Mouse (Mus musculus) heart, embryonic 13.5 days (tissue): ENCODE results near the gene Ranbp2. TPM values are rescaled to one million over a fixed set of nuclear protein-coding genes. Genes with fewer than 3 reads are reported as not detected.

ENCODE experiments used
- ATAC-seq: fragments of 200-750 bp; cut with Nextera tagmentation; 2 replicates; pipeline ENCODE4 v1.8.0; 2017; ENCODE audit warnings: moderate TSS enrichment; ENCODE audit not compliant: insufficient number of reproducible peaks, low FRiP score, low TSS enrichment; ENCODE audit errors: extremely low read depth
- H3K27ac ChIP-seq: fragments of 300-500 bp; sonication (generic); replicated peaks from 2 replicates; pipeline ENCODE4 v1.5.1; 2015; ENCODE audit warnings: moderate library complexity, mild to moderate bottlenecking, inconsistent platforms
- H3K27me3 ChIP-seq: fragments of 300-500 bp; sonication (generic); replicated peaks from 2 replicates; pipeline ENCODE4 v1.6.1; 2015; ENCODE audit warnings: mild to moderate bottlenecking, inconsistent platforms
- H3K36me3 ChIP-seq: fragments of 300-500 bp; sonication (generic); 2 replicates; pipeline ENCODE4 v1.6.1; 2015; ENCODE audit warnings: mild to moderate bottlenecking, inconsistent platforms
- H3K4me1 ChIP-seq: fragments of 300-500 bp; sonication (generic); 2 replicates; pipeline ENCODE4 v1.6.1; 2015; ENCODE audit warnings: inconsistent platforms
- H3K4me2 ChIP-seq: fragments of 300-500 bp; sonication (generic); 2 replicates; pipeline ENCODE4 v1.6.1; 2015; ENCODE audit warnings: inconsistent platforms, mild to moderate bottlenecking, moderate library complexity
- H3K4me3 ChIP-seq: fragments of 300-500 bp; sonication (generic); 2 replicates; pipeline ENCODE4 v1.5.1; 2015; ENCODE audit warnings: moderate library complexity, mild to moderate bottlenecking, inconsistent platforms
- H3K9ac ChIP-seq: fragments of 300-500 bp; sonication (generic); 2 replicates; pipeline ENCODE4 v1.6.1; 2015; ENCODE audit warnings: inconsistent platforms, mild to moderate bottlenecking, moderate library complexity
- H3K9me3 ChIP-seq: fragments of 300-500 bp; sonication (generic); 2 replicates; pipeline ENCODE4 v1.6.1; 2016; ENCODE audit warnings: inconsistent platforms
- WGBS: fragments of 180-500 bp; shearing (Covaris S2); methylation state at CpG from one replicate; pipeline ENCODE4 v1.1.7; 2015; ENCODE audit warnings: mixed read lengths; 5-methylcytosine and 5-hydroxymethylcytosine counted together
- polyA plus RNA-seq: library from polyadenylated mRNA; unstranded; fragments of >200 nt; fragmentation: Nextera tagmentation; extraction: Ambion mirVana; gene quantifications from 2 replicates; pipeline ENCODE4 v1.2.1, GENCODE M21; 2015

Gene Ranbp2
- 14.0 and 15.2 TPM in 2 replicates for polyA plus RNA-seq

DNA sequence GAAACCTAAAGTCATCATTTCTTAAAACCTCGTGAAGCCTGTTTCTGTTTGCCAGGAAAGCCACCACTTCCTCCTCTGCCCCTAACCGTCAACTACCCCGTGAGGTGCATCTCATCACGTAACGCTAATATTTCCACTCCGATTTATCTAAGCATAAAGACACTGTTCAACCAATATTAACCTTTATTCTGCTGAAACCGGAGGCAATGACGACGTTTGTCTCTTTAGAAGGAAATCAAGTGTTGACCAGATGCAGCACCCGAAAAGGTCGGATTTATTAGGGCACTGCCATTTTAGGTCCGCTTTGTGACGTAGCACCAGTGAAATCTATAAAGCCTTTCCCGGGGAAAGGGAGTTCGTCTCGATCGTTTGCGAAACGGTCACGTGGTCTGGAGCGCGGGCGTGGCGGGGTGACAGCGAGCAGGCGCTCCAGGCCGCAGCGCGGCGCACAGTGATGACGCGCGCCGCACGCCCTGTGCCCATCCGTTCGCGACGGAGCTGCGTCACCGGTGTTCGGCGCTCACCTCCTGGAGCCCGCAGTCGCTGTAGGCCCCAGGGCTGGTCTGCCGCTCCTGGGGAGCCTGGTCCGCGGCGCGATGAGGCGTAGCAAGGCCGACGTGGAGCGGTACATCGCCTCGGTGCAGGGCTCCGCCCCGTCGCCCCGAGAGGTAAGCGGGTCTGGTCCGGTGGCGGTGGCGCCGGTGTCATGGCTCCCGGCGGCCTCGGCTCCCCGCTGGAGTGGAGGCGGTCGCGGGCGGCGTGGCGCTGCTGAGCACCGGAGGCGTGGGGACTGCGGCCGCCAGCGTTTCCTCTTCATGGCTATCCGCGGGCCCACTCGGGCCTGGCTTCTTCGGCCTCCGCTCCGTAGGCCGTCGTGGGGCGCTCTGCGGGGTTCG lies at the start of gene Ranbp2:
TSS of gene Ranbp2 (plus strand) at position 537 of the 896 bp plus-strand sequence.
- Histone ChIP-seq H3K27me3 (no peaks in the 10 kb centered on the region), H3K4me2 (peak within 1 kb of the TSS; percentile 81), H3K4me3 (peak within 1 kb of the TSS; percentile 98), H3K9ac (peak within 1 kb of the TSS; percentile 99), H3K9me3 (no peaks in the 10 kb centered on the region), H3K27ac (peak within 1 kb of the TSS; percentile 98), H3K4me1 (peaks cover 15% of the 10 kb centered on the region), H3K36me3 (no peaks in the 10 kb centered on the region)
- peak; percentile 96 for ATAC-seq
- WGBS, result under 1% methylated on average over 80 of the region's 91 CpGs

DNA sequence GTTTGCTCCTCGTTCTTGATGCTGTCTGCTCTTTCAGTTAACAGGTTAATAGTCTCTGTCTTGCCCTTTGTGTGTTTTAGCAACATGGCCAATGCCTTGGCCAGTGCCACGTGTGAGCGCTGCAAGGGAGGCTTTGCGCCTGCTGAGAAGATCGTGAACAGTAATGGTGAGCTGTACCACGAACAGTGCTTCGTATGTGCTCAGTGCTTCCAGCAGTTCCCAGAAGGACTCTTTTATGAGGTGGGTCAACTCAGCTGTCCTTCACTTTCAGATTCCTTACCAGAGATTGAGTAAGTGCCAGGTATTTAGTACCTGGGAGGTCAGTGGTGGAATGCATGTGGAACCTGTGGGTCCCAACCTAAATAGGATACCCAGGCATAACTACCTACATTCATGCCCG lies 47.8 kb upstream of the Ranbp2 start:
- H3K27ac ChIP-seq, result 0 out of 2 replicates have a peak overlapping the region, but pooled peaks have one; percentile 24
- no peak overlapping the region for H3K4me2 ChIP-seq
- H3K27me3 ChIP-seq, result no peaks in the 10 kb centered on the region
- peaks cover 75% of the 10 kb centered on the region for H3K4me1 ChIP-seq
- H3K9ac ChIP-seq, result peak overlapping the region; percentile 8; the same call in 1 of the 2 replicates
- WGBS, result 91% methylated on average over 8 of the region's 8 CpGs
- H3K36me3 ChIP-seq, result peaks cover 47% of the 10 kb centered on the region
- no peaks in the 10 kb centered on the region for H3K9me3 ChIP-seq
- no peak for ATAC-seq
- H3K4me3 ChIP-seq, result no peak overlapping the region

DNA sequence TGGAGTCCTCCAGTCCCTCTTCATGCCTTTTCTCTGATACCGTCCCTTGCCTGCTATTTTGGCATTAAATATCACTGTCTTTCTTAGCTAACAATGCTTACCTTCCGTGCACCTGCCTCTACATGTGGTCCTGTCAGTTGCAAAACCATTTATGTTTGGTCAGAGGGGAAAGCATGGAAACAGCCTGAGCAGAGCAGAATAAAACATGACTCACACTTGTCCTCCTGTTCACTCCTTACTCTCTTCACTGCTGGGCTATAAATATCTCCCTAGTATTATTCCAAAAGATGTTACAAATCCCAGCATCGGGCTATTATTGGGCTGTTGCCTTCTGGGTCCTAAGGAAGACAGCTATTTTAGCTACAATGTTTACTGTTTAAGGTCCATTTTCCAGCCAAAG lies 44.9 kb upstream of the Ranbp2 start:
- H3K36me3 ChIP-seq, result peaks cover 66% of the 10 kb centered on the region
- no peak overlapping the region for H3K4me3 ChIP-seq
- H3K27me3 ChIP-seq, result no peaks in the 10 kb centered on the region
- ATAC-seq, result no peak
- H3K4me1 ChIP-seq, result peaks cover 71% of the 10 kb centered on the region
- 40% methylated on average over 3 of the region's 3 CpGs for WGBS
- peak overlapping the region; percentile 85 for H3K27ac ChIP-seq
- H3K4me2 ChIP-seq, result peak overlapping the region; percentile 45
- no peaks in the 10 kb centered on the region for H3K9me3 ChIP-seq
- H3K9ac ChIP-seq, result 0 out of 2 replicates have a peak overlapping the region, but pooled peaks have one; percentile 17

DNA sequence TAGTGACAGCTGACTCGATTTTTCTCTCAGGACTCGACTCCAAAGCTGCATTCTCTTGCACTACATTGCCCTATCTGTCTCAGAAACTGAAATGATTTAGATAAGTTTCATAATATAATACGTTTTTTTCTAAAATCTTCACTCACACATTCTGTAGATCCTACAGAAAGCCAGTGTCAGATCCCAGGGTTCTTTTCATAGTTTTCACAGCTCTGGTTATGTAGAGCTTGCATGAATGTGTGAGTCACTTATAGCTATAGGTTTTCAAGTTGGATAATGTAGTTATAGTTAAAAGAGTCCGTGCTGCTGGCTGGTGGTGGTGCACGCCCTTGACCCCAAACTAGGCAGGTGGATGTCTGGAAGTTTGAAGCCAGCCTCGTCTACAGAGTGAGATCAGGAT lies 42.1 kb upstream of the Ranbp2 start:
- Histone ChIP-seq H3K4me1 (peaks cover 53% of the 10 kb centered on the region), H3K9ac (peak overlapping the region; percentile 64), H3K36me3 (peaks cover 84% of the 10 kb centered on the region), H3K27ac (peak overlapping the region; percentile 91), H3K4me3 (no peak overlapping the region), H3K27me3 (no peaks in the 10 kb centered on the region), H3K9me3 (no peaks in the 10 kb centered on the region), H3K4me2 (peak overlapping the region; percentile 31)
- ATAC-seq, result no peak
- 66% methylated on average over 6 of the region's 6 CpGs for WGBS

DNA sequence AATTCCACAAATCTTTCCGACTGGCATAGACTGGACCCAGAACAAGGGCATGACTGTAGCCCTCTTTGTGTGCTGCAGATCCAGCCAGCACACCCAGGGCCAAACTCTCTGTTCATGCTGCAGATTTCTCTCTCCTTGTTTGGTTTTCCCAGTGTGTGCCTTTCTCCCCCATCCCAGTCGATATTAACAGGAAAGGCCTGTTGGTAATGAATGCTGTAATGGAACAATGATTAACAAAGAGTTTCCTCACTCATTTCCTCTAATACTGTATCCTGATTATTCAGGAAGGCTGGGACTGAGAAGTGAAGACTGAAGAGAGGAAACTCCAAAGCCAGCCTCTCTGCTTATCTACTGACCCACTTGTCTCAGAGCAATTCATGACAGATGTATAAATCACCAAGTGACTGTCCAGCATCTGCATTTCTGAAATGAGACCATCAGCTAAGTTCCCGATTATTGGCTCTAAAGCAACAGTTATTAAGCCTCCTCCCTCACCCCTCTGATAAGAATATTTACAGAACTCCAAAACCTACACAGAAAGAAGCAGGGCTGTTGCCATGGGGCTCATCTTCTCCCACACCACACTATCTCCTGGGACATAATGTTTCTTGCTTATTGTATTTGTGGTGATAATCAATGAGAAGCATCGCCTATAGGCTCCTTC lies 41.3 kb upstream of the Ranbp2 start:
- peak overlapping the region; percentile 31 for H3K4me2 ChIP-seq
- no peaks in the 10 kb centered on the region for H3K9me3 ChIP-seq
- H3K4me1 ChIP-seq, result peaks cover 53% of the 10 kb centered on the region
- H3K27ac ChIP-seq, result peak overlapping the region; percentile 91
- peak; percentile 33; the same call in 1 of the 2 replicates for ATAC-seq
- no peaks in the 10 kb centered on the region for H3K27me3 ChIP-seq
- peaks cover 86% of the 10 kb centered on the region for H3K36me3 ChIP-seq
- WGBS, result 31% methylated on average over 4 of the region's 4 CpGs
- H3K9ac ChIP-seq, result peak overlapping the region; percentile 64
- H3K4me3 ChIP-seq, result no peak overlapping the region

DNA sequence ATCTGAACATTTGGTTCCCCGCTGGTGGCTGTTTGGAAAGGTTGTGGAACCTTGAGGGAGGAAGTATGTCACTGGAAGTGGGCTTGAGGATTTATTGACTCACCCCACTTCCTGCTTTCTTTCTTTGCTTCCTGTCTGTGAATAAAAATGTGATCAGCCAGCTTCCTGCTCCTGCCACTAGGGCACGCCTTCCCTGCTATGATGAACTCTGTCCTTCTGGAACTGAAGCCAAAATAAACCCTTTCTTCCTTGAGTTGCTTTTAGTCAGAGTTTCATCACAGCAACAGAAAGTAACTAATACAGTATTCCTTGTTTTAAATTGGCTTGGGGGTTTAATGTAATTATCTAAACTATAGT lies 40.8 kb upstream of the Ranbp2 start:
- WGBS, result 61% methylated on average over 2 of the region's 2 CpGs
- peaks cover 88% of the 10 kb centered on the region for H3K36me3 ChIP-seq
- no peak for ATAC-seq

DNA sequence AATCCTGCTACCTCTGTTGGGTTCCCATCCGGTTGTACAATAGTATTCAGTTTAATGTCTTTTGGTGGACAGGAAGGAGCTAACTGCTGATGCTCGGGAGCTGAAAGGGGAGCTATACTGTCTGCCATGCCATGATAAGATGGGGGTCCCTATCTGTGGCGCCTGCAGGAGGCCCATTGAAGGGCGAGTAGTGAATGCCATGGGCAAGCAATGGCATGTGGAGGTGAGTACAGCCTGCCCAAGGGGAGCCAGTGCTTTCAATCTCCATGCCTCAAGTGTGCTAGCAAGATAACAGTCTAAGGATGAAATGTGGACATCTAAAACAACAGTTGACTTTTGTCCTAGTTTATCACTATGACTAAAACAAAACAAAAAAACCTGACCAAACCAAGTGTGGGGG lies 34.4 kb upstream of the Ranbp2 start:
- no peaks in the 10 kb centered on the region for H3K9me3 ChIP-seq
- H3K27ac ChIP-seq, result no peak overlapping the region
- no peaks in the 10 kb centered on the region for H3K4me1 ChIP-seq
- H3K36me3 ChIP-seq, result peaks cover 99% of the 10 kb centered on the region
- no peak overlapping the region for H3K4me3 ChIP-seq
- H3K27me3 ChIP-seq, result no peaks in the 10 kb centered on the region
- no peak for ATAC-seq
- H3K9ac ChIP-seq, result no peak overlapping the region
- 64% methylated on average over 4 of the region's 4 CpGs for WGBS
- H3K4me2 ChIP-seq, result no peak overlapping the region

More for the DNA sequence above, 40.8 kb upstream of the Ranbp2 start:
- Histone ChIP-seq H3K27me3 (no peaks in the 10 kb centered on the region), H3K4me1 (peaks cover 51% of the 10 kb centered on the region), H3K27ac (peak overlapping the region; percentile 91), H3K4me3 (no peak overlapping the region), H3K9me3 (no peaks in the 10 kb centered on the region), H3K4me2 (0 out of 2 replicates have a peak overlapping the region, but pooled peaks have one; percentile 1), H3K9ac (no peak overlapping the region)

DNA sequence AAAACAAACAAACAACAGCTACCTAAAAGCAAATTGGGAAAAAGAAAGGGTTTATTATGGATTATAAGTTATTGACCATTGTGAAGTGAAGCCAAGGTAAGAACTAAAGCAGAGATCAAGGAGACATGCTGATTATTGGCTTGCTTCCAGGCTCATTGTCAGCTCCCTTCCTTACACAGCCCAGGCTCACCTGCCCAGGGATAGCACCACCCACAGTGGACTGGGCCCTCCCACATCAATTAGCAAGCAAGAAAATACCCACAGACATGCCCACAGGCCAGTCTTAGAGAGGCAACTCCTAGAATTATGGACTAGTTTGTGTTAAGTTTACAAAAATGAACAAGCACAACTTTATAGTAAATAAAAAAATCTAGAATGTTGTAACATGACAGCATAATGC lies 33.9 kb upstream of the Ranbp2 start:
- Histone ChIP-seq H3K4me1 (no peaks in the 10 kb centered on the region), H3K9me3 (no peaks in the 10 kb centered on the region), H3K4me3 (no peak overlapping the region), H3K4me2 (no peak overlapping the region), H3K9ac (no peak overlapping the region), H3K36me3 (peaks cover 99% of the 10 kb centered on the region), H3K27me3 (no peaks in the 10 kb centered on the region), H3K27ac (no peak overlapping the region)
- no peak for ATAC-seq

DNA sequence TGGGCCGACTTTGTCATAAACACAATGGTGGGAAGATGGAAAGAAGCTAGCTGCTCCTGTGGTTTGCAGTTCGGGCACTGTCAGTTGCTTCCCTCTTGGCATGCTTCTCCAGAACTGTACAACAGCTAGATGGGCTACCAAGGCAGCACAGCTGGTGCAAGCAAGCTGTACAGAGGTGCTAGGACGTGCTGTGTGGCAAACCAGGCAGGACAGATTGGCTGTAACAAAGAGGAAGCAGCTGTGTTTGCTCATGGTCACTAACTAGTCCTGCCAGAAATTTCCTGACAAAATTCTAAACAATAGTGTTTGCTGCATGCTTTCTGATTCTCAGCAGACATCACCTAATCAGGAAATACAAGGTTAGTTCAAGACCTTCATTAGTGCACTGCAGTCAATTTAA lies 30.0 kb upstream of the Ranbp2 start:
- 79% methylated on average over 3 of the region's 3 CpGs for WGBS
- H3K4me2 ChIP-seq, result no peak overlapping the region
- no peaks in the 10 kb centered on the region for H3K4me1 ChIP-seq
- no peak overlapping the region for H3K9ac ChIP-seq
- no peaks in the 10 kb centered on the region for H3K27me3 ChIP-seq
- peaks cover 91% of the 10 kb centered on the region for H3K36me3 ChIP-seq
- H3K9me3 ChIP-seq, result no peaks in the 10 kb centered on the region
- no peak overlapping the region for H3K4me3 ChIP-seq
- H3K27ac ChIP-seq, result 0 out of 2 replicates have a peak overlapping the region, but pooled peaks have one; percentile 42
- ATAC-seq, result no peak

DNA sequence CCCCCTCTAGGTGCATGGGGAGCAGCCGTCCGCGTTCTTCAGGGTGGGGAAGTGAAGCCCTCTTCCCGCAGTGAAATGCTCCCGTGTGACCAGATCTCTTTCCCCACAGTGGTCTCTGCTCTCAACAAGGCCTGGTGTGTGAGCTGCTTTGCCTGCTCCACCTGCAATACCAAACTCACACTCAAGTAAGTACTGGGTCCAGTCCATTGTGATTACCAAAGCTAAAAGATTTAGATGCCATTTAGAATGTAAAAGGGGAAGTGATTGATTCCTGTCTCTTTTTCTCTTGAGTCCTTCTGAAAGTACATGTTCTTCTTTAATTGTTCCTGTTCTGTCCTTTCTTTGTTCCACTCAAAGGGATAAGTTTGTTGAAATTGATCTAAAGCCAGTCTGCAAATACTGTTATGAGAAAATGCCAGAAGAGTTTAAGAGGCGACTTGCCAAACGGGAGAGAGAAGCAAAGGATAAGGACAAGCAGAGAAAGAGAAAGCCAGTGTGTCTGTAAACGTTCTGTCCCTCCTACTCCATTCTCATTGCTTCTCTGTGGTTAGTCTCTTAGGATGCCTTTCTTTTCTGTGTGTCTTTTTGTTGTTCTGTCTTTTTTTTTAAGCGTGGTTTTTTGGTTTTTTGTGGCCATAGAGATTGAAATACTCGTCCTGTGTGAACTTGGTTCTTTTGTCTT lies 28.3 kb upstream of the Ranbp2 start:
- no peak overlapping the region for H3K4me3 ChIP-seq
- H3K4me1 ChIP-seq, result no peaks in the 10 kb centered on the region
- peaks cover 87% of the 10 kb centered on the region for H3K36me3 ChIP-seq
- no peak overlapping the region for H3K9ac ChIP-seq
- WGBS, result 83% methylated on average over 10 of the region's 10 CpGs
- no peak overlapping the region for H3K27ac ChIP-seq
- no peaks in the 10 kb centered on the region for H3K9me3 ChIP-seq
- no peak for ATAC-seq
- no peak overlapping the region for H3K4me2 ChIP-seq
- H3K27me3 ChIP-seq, result no peaks in the 10 kb centered on the region

DNA sequence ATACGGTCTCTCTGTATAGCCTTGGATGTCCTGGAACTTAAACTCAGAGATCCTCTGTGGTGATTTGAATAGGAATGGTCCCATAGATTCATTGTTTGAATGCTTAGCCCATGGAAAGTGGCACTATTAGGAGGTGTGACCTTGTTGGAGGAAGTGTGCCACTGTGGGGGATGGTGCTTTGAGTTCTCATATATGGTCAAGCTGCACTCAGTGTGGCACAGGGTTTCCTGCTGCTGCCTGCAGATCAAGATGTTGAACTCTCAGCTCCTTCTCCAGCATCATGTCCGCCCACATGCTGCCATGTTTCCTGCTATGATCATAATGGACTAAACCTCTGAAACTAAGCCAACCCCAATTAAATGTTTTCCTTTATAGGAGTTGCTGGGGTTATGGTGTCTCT lies 18.8 kb upstream of the Ranbp2 start:
- no peak for ATAC-seq
- no peaks in the 10 kb centered on the region for H3K4me1 ChIP-seq
- H3K27ac ChIP-seq, result no peak overlapping the region
- no peaks in the 10 kb centered on the region for H3K27me3 ChIP-seq
- no peaks in the 10 kb centered on the region for H3K9me3 ChIP-seq
- H3K4me3 ChIP-seq, result no peak overlapping the region
- H3K4me2 ChIP-seq, result no peak overlapping the region
- H3K9ac ChIP-seq, result no peak overlapping the region
- peaks cover 37% of the 10 kb centered on the region for H3K36me3 ChIP-seq
- 97% methylated on average over 2 of the region's 2 CpGs for WGBS
